Mouse (Mus musculus) R1 (cell line): ENCODE results near the gene Tbc1d22a.

Source experiments
- DNase-seq: peaks from one replicate; pipeline ENCODE4 v3.0.0-alpha.2; 2018; ENCODE audit warnings: low read depth, low spot score

Tbc1d22a gene

DNA sequence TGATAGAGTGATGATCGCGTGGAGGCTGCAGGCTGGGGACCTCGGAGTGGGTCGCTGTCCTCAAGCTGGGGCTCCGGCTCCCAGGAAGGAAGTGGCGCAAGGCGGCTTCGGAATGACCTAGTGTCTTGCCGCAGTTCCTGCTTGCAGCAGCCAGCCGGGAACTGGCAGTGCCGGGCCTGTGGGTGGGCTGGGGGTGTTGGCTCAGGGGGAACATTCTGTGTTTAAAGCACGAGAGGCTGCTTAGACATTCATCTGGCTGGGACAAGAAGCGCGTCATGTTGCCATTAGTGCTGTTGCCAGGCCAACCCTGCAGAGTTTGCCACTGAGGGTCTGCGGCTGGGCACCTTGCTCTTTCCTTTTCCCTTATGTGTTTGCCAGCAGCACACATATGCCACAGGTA is 63.2 kb downstream of the Tbc1d22a start:
- no peak for DNase-seq

DNA sequence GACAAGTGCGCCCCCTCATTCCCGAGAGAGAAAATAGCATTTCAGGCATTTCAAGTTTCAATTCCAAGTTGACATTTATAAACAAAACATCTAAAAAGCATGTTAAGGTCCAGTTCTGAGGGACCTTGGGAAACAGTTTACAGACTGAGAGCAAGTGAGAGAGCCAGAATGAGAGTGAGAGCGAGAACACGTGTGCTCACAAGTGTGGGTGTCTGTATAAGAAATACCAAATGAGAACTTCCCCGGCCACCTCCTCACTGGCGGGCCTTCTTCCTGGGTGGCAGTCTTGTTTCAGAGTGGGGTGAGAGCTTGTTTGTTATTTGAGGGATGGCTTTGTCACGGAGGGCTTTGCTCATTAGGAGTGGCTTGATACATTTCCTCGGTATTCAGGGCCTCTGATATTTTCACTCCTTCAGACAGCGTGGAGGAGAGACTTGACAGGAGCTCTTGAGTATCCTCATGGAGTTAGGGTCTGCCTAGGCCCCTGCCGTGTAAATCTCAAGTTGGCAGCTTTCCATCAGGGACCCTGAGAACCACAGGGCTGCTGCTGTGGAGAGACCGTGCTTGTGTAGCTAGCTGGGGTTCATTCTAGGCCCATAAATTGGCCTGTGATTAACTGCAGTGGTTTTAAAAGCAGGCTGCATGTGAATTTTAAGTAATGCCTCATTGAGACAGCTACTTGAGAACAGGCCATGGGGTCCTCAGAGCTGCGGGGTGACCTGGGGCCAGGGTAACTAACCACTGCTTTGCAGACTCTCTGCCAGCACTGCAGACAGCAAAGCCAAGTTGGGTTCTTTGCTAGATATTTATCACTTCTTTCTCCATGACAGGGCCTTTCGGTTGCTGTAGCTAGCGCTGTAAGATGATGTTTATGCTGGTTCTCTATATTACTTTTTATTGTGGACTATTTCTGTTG is 65.1 kb downstream of the Tbc1d22a start:
- no peak for DNase-seq

DNA sequence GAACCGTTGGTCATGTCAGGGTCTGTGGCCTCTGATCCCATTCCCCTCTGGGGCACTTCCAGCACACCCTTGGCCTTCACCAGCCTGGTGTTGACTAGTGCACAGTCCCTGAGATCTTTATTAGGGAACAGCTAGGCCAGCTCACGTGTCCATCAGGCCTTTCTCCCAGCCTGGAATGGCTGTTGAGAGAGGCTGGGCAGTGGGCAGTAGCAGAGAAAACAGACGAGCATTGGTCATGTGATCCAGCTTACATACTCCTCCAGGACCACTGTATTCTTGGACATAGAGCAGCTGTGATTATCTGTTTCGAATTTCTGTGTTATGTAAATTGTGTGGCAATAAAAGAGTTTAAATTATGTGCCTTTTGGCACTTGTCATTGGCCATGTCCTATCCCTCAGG is 65.9 kb downstream of the Tbc1d22a start:
- DNase-seq, result no peak

DNA sequence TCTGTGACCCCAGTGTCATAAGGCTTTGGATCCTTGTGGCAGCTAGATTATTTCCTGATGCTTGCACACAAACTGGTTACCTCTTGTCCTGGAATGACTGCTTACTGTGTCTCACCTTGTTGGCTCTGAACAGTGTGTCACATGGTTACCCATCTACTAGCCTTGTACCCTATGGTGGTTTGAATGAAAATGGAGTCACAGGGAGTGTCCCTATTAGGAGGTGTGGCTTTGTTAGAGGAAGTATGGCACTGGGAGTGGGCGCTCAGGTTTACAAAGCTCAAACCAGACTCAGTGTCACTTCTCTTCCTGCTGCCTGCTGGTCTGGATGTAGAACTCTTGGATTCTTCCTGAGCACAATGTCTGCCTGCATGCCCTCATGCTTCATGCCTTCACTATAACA is 69.0 kb downstream of the Tbc1d22a start:
- DNase-seq, result peak; percentile 62

DNA sequence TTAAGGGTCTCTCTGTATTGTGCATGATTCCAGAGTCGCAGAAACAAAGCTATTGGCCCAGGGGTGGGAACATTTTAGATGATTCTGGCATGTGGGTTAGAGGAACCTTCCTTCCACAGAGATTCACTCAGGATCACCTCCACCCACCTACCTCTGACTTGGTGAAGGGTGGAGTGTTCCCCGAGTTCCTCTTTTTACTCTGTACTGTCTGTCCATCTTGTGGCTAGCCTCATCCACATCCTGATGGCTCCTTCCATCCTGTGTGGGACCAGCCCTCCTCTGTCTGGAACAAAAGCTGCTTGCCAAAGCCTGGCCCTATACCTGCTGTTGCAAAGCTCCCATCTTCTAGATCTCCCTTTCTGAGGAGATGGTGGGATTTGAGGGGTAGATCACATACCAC is 71.0 kb downstream of the Tbc1d22a start:
- no peak for DNase-seq

DNA sequence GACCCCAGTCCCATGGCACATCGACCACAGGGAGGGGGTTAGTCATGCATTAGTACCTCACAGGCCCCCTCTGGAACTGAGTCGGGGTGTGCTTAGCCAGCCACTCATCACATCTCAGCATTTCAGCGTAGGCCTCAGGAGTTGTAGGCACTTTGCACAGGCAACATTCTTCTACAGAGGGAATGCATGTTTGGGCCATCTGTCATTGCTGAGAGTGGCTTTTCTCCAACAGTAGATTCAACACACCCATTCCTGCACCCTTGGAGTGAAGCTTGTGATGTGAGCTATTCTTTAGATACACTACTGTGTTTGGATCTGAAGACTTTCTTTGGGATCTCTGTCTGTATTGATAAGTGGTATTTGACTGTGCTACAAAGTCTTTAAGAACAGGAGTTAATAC is 75.8 kb downstream of the Tbc1d22a start:
- no peak for DNase-seq

DNA sequence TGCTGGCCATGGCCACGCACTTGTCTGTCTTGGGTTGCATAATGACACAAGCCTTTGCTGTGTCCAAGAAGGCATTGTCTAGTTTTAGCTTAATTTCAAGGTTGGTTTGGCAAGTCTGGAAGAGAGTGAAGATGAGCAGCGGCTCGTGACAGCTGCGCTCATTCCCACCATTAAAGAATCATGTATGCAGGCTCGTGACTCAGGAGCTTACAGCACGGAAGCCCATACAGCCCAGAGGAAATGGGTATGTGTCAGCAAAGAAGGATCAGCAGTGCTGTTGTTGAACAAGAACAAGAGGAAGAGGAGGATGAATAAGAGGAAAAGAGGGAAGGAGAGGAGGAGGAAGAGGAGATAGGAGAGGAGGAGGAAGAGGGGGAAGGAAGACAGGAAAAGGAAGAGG is 78.0 kb downstream of the Tbc1d22a start:
- no peak for DNase-seq

DNA sequence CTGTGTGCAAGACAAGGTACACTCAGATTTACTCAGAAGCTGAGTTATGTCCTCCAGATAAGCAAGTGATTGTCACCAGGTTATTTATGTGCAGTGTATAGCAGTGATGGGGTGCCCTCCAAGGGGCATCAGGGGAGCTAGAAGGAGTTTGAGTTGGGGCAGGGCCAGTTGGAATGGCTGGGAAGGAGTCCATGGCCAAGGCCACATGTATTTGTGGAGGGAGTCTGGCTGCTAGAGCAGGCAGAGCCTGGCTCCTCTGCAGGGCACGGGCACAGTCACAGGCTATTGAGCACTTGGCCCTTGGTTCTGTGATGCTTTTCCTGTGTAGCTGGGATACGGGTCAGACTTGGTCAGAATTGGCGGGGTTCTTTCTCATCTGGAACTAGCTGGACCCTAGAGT is 80.2 kb downstream of the Tbc1d22a start:
- DNase-seq, result no peak

DNA sequence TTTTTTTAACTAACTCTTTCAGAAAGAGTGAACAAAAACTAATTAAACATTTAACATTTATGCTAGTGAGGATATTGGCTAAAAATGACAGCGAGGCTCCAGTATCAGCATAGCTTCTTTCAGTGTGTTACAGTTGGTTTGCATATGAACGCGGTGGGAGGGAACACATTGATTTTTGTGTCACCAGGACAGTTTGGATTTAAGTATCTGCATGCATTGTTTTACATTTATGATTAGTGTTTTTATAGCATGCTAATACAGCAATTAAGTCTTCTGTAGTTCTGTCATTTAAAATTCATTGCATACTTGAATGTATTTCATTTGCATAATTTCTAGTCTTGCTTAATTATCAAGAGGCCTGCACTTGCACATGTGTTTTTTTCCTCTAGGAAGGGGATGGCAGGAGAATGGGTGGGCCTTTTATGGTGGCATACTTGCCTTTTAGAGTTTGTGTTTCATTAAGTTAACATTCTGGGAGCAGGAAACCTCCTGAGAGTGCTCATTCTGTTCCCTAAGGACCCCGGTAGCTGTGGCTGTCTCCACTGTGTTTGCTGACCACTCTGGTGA is 81.5 kb downstream of the Tbc1d22a start:
- no peak for DNase-seq

DNA sequence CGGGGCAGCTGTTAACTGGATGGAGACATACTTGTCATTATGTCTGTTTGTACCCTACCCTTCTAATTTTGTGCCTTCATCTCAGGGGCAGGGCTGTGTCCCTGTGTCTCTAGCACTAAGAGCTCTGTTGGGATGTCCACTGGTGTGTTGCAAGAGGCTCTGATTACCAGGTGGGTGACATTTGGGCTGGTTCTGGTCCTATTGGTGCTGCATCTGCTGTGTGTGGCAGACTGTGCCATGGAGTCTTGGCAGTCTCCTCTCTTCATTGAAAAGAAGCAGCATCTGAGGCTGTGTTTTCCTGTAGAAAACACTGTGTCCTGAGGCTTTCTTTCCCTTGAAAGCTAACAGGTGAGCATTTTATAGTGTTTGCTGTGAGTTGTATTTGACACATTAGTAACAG is 83.0 kb downstream of the Tbc1d22a start:
- DNase-seq, result no peak

DNA sequence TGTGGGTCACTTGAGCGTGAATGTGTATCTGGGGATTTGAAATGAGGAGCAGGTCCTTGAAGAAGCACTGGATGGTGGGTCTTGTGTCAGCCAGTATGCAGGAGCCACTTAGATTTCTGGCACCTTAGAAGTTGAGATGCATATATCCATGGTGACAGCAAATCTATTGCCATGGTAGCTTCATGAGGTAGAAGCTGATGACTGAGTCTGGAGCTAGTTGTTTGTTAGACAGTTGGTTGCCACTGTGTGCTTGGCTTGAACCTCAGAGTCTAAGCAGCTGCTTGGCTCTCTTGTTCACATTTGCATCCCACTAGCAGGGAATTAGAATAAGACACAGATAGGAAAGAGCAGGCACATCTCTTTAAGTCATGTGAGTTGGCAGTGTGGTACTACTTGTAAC is 89.6 kb downstream of the Tbc1d22a start:
- DNase-seq, result no peak

DNA sequence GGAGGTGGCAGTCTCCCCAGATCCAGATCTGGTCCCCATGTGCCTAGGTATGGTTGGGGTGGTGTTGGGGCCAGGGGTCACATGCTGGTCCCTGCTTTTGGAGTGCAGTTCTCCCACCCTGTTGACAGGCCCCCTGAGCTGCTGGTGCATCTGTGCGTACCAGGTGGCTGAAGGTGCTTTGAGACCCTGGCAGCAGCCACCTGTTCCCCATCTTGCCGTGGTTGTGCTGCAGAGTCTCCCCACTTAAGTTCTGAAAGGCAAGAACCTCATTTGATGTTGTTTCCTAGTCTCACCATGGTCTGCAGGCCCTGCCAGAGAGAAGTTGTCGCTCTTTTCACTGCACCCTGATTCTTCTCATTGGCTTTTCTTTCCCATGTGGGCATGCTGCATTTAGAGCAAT is 90.6 kb downstream of the Tbc1d22a start:
- DNase-seq, result no peak

DNA sequence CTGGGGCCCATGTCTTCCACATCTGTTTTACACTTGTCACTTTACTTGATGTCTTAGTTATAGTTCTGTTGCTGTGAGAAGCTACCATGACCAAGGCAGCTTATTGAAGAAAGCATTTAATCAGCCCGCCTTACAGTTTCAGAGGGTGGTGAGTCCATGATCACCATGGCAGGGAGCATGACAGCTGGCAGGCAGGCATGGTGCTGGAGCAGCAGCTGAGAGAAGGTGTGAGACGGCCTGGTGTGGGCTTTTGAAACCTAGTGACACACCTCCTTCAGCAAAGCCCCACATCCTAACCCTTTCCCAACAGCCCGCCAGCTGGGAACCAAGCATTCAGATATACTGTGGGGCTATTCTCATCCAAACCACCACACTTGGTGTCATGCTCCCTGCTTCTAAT is 91.0 kb downstream of the Tbc1d22a start:
- no peak for DNase-seq

DNA sequence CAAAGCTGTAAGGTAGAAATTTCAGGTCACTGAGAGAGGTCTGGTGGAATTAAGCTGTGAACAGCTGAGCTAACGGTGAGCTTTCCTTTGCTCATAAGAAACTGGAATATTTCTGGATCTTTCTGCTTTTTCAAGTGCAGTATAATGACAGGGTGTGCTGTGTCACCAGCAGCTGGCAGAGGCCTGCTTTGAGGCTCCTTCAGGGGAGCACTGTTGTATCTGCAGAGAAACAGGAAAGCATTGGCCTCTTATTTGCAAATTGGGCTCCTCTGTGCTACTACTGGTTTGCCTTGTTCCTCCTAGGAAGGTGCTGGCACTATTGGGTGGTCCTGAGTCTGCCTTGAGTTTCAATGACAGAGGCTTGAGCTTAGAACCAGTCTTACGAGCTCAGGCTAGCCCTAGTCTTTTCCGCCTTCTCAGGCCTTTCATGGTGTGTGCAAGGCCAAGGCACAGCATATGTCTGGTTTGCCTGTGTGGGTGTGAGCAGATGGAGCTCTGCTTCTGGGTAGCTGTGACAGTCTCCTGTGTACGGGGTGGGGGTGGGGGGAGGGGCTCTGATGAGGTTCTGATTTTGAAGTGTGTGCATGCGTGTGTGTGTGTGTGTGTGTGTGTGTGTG is 95.1 kb downstream of the Tbc1d22a start:
- no peak for DNase-seq

DNA sequence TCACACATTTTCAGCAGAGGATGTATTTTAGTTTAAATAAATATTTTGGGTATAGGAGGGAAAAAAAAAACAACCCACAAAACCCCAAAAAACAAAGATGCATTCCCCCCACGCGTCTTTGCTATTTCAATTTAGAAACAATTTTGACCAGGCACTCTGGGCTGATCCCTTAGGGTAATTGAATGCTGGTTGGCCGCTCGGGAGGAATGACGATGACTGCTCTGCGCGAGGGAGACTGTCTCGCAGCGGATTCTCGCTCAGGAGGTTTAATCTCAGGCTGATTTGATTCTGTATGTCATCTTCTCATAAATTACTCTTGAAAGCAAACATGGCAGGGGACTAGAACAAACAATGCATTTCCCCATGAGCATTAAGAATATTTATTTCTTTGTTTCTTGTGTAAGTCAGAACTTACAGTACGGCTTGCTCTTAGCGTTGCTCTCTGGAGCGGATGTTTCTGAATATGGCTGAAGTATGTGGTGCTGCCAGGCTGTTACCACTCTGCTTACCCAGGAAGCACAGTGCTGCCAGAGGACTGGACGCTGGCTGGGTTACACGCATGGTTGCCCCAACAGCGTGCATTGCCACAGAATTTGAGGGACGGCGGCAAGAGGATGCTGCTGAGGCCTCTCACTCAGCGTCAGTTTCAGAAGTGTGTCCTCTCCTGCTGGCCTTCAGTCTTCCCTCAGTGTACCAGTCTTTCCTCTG is 106.7 kb downstream of the Tbc1d22a start:
- no peak for DNase-seq

DNA sequence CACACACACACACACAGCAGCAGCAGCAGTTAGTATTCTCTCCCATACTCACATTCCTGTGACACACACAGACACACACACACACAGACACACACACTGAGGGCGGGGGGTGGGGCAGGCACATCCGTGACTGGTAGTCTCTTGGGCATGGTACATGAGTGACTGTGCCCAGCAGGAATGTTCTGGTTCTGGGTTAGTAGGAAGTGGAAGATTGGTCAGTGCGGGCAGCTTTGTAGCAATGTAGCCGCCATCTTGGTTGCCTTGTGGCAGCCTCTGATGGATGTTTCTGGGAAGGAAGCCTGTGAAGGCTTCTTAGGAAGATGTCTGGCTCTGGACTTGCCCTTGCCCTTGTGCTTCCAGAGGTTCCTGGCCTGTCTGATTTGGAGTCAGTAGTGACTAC is 112.1 kb downstream of the Tbc1d22a start:
- DNase-seq, result no peak

DNA sequence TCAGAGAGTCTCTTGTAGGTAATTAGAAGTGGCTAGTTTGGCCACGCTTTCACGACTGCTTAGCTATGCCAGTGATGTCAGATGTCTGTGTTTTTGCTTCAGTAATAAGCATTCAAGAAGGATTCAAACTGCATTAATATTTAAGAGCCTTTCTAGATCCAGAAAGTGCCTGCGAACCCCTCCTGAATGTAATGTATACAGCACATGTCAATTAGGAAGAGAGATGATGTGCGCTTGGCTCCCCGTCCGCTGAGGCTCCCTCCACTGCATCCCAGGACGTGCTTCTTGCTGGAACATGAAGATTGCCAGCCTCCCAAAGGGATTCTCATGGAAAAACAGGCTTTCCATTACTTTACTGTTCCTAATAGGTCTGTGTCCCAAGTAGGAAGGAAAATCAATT is 115.7 kb downstream of the Tbc1d22a start:
- DNase-seq, result no peak

DNA sequence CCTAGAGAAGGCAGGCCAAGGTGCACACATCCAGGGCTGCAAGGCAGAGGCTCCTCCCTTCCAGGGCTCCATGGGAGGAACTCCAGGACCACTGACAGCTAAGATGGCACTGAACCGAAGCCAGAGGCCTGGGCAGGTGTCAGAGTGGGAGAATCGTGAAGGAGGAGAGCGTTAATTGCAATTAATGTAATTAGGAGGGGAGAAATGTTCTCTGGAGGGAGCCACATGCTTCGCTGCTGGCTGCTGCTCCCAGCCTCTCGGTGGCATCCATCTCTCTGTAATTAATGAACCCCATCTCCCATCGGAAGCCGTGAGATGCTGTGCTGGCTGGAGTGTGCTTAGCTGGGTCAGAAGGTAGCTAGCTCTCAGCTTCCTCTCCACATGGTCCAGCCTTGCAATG is 116.2 kb downstream of the Tbc1d22a start:
- no peak for DNase-seq

DNA sequence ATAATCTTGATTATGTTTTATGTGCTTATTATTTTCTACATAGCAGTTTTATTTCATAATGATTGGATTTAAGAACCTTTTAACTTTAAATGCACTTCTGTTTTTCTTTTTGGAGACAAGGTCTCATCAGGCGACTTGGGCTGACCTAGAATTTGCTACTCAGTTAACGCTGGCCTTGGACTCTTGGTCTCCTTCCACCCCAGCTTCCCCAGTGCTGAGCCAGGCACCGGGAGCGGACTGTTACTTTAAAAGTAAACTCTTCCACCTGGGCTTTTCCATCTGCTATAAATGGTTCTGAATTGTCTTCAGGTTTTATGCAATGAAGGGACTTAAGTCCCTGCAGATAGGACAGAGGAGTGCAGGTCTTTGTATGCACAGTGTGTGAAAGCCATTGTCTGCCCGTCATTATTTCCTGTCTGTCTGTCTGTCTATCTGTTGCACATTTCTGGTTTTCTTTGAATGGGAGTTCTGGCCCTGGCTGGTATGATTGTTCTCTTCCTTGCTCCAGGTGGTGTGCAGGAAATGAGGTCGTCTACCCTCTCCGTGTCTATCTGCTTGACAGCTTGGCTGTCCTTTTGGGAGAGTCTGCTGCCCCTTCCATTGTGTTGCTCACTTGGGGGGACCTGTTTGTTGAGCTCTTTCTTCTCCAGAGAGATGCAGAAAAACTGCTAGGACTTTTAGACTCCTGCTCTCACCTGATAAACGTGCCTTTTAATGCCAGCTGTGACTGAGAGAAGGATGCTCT is 117.4 kb downstream of the Tbc1d22a start:
- no peak for DNase-seq

DNA sequence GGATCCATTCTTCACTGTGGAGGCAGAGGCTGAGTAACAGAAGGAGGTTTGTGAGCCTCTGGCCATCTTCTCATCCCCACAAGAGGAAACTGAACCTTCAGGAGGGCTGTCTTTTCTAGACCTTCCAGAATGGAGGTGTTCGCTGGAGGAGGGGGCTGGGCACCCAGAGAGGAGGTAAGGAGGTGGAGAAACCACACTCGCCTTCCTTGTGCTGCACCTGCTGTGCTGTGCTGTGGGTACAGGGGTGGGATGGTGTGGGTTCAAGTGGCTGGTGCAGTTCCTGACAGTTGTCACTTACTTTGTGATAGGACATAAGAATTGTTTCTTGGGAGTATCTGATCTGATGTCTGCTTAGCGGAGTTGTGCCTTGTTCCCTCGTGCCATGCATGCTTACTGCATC is 118.9 kb downstream of the Tbc1d22a start:
- no peak for DNase-seq

DNA sequence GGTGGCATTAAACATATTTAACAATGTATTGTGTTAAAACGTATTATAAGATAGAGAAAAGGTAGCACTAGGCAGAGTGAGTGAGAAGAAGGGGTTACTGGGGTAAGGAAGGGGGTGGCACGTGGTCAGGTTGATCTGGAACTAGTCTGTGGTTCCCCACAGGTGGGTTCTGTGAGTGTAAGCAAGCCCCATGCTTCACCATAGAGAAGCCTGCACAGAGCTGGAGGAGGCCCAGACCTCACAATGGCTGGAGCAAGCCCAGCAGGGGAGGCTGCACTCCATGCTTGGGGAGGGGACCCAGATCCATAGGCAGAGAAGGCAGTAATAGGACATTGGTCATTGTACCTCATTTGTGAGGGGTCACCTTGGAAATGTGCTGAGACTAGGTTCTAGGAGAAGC is 119.3 kb downstream of the Tbc1d22a start:
- DNase-seq, result no peak

DNA sequence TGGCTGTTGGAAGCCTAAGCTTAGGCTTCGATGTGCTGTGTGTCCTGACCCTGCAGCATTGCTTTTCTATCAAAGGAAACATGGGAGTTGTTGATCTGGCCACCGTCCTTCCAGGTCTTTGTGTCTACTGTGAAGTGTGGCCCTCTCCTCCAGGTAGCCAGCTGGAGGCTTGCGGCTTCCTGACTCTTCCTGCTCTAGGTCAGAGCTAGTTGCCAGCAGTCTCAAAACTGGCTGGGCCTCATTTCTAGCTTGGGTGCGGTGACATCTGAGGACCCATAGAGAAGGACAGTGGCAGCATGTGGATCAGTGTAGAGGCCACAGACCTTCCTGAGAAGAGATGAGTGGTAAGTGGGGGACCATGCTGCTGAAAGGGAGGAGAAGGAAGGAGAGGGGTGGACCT is 120.0 kb downstream of the Tbc1d22a start:
- DNase-seq, result no peak
